Mouse (Mus musculus): Measurements from ENCODE around the gene Edar. TPM values are rescaled to one million over a fixed set of nuclear protein-coding genes. Genes with fewer than 3 reads are reported as not detected.

Gene Edar
- polyA plus RNA-seq, 1 experiment: 0.44 TPM

- Histone ChIP-seq H3K4me1 (ENCODE audit: control insufficient read depth, insufficient read depth, low read length) (no peaks in the 10 kb centered on the region), H3K27ac (ENCODE audit: control insufficient read depth, insufficient read depth, low read depth, low read length) (no peak overlapping the region), H3K4me3 (ENCODE audit: control insufficient read depth, low read depth, low read length) (no peak overlapping the region), H3K27me3 (ENCODE audit: control insufficient read depth, insufficient read depth, low read length) (no peaks in the 10 kb centered on the region), H3K36me3 (ENCODE audit: control insufficient read depth, insufficient read depth, low read length) (no peaks in the 10 kb centered on the region)
- TF ChIP-seq POLR2A (IDR thresholded peaks at IDR 0.05; ENCODE audit: control insufficient read depth, low read depth, low read length): no peak
- no peak for TF ChIP-seq CTCF (IDR thresholded peaks at IDR 0.05; ENCODE audit: control insufficient read depth, insufficient read depth, insufficient replicate concordance, low read depth, low read length)
Measured at GRCm38 (mm10) chr10:58601431-58601901, 74.0 kb downstream of the Edar start.

GRCm38 (mm10) chr10:58600983-58601382 lies 74.5 kb downstream of the Edar start:
- no peaks in the 10 kb centered on the region for H3K36me3 ChIP-seq (ENCODE audit: control insufficient read depth, insufficient read depth, low read length)
- no peaks in the 10 kb centered on the region for H3K4me1 ChIP-seq (ENCODE audit: control insufficient read depth, insufficient read depth, low read length)
- no peaks in the 10 kb centered on the region for H3K27me3 ChIP-seq (ENCODE audit: control insufficient read depth, insufficient read depth, low read length)
- TF ChIP-seq CTCF (IDR thresholded peaks at IDR 0.05; ENCODE audit: control insufficient read depth, insufficient read depth, insufficient replicate concordance, low read depth, low read length) (no peak), POLR2A (IDR thresholded peaks at IDR 0.05; ENCODE audit: control insufficient read depth, low read depth, low read length) (no peak)
- H3K27ac ChIP-seq (ENCODE audit: control insufficient read depth, insufficient read depth, low read depth, low read length): no peak overlapping the region
- H3K4me3 ChIP-seq (ENCODE audit: control insufficient read depth, low read depth, low read length): no peak overlapping the region

DNA sequence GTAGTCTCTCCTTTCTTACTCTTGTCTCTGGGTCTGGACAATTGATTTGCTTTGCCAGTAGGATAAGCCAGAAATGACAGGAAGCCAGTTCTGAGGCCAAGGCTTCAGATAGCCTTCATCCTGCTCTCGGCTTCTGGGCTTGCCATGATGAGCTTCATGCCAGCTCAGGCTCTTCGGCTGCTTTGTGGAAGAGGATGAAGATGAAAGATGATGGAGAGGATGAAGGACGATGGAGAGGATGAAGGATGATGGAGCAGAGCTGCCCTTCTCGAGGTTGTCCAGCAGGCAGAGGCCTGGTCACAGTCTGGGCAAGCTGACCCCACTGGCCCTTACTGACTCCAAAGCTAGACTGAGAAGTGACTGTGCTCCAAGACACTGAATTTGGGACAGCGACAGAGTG lies 75.3 kb downstream of the Edar start:
- no peaks in the 10 kb centered on the region for H3K36me3 ChIP-seq (ENCODE audit: control insufficient read depth, insufficient read depth, low read length)
- H3K4me3 ChIP-seq (ENCODE audit: control insufficient read depth, low read depth, low read length): no peak overlapping the region
- H3K4me1 ChIP-seq (ENCODE audit: control insufficient read depth, insufficient read depth, low read length): no peaks in the 10 kb centered on the region
- no peak overlapping the region for H3K27ac ChIP-seq (ENCODE audit: control insufficient read depth, insufficient read depth, low read depth, low read length)
- TF ChIP-seq CTCF (IDR thresholded peaks at IDR 0.05; ENCODE audit: control insufficient read depth, insufficient read depth, insufficient replicate concordance, low read depth, low read length) (no peak), POLR2A (IDR thresholded peaks at IDR 0.05; ENCODE audit: control insufficient read depth, low read depth, low read length) (no peak)
- H3K27me3 ChIP-seq (ENCODE audit: control insufficient read depth, insufficient read depth, low read length): no peaks in the 10 kb centered on the region

DNA sequence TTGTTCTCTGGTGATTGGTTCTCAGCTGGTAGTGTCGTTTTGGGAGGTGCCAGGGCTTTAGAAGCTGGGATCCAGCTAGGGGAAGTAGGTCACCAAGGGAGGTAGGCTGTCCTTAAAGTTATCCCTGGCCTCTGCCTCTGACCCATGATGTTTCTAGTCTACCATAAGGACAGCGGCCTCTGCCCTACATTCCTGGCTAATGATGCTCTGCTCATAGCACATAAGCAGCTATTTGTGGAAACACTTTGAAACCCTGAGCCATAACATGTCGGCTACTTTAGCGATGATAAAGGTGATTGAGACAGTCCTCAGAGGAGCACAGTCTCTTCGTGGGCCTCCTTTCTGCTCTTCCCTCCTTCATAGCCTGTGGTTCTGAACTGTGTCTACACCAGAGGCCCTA lies 79.6 kb downstream of the Edar start:
- H3K36me3 ChIP-seq (ENCODE audit: control insufficient read depth, insufficient read depth, low read length): no peaks in the 10 kb centered on the region
- no peaks in the 10 kb centered on the region for H3K27me3 ChIP-seq (ENCODE audit: control insufficient read depth, insufficient read depth, low read length)
- no peak overlapping the region for H3K27ac ChIP-seq (ENCODE audit: control insufficient read depth, insufficient read depth, low read depth, low read length)
- no peak overlapping the region for H3K4me3 ChIP-seq (ENCODE audit: control insufficient read depth, low read depth, low read length)
- TF ChIP-seq CTCF (IDR thresholded peaks at IDR 0.05; ENCODE audit: control insufficient read depth, insufficient read depth, insufficient replicate concordance, low read depth, low read length) (no peak), POLR2A (IDR thresholded peaks at IDR 0.05; ENCODE audit: control insufficient read depth, low read depth, low read length) (no peak)
- H3K4me1 ChIP-seq (ENCODE audit: control insufficient read depth, insufficient read depth, low read length): no peaks in the 10 kb centered on the region

DNA sequence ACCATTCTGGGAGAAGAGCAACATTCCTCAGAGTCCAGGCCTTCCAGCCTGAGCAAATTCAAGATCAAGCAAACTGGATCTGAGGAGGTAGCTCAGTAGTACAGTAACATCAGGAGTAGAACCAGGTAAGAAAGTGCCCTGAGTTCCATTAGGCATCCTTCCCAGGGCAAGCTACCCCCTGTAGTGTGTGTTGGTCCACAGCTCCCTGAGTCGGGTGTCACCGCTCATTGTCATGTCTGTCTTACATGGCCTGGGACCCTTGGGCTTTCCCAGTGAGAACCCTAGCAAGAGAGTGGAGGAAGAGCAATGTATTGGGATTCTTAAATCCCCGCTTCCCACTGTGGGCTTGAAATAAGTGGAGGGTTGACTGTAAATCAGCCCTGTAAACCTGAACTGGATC lies 80.3 kb downstream of the Edar start:
- no peaks in the 10 kb centered on the region for H3K36me3 ChIP-seq (ENCODE audit: control insufficient read depth, insufficient read depth, low read length)
- no peaks in the 10 kb centered on the region for H3K27me3 ChIP-seq (ENCODE audit: control insufficient read depth, insufficient read depth, low read length)
- no peaks in the 10 kb centered on the region for H3K4me1 ChIP-seq (ENCODE audit: control insufficient read depth, insufficient read depth, low read length)
- H3K27ac ChIP-seq (ENCODE audit: control insufficient read depth, insufficient read depth, low read depth, low read length): no peak overlapping the region
- no peak overlapping the region for H3K4me3 ChIP-seq (ENCODE audit: control insufficient read depth, low read depth, low read length)
- TF ChIP-seq POLR2A (IDR thresholded peaks at IDR 0.05; ENCODE audit: control insufficient read depth, low read depth, low read length): no peak
- TF ChIP-seq CTCF (IDR thresholded peaks at IDR 0.05; ENCODE audit: control insufficient read depth, insufficient read depth, insufficient replicate concordance, low read depth, low read length): no peak

DNA sequence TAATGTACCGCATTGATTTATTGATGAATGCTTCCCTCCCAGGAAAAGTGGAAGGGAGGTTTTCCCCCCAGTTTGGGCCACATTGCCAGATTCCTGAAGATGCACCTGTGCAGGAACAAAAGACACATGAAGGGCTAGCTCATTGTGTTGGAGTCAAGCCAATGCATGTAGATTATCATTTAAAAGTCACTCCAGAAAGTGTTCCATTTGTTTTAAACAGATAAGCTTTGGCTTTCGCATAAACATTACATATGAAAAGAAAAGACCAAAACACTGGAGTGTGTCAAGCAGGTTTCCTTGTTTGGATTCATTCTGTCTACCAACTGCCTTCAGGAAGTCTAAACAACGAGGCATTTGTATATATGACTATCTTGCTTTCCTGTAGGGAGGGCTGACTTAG lies 81.0 kb downstream of the Edar start:
- TF ChIP-seq POLR2A (IDR thresholded peaks at IDR 0.05; ENCODE audit: control insufficient read depth, low read depth, low read length): no peak
- TF ChIP-seq CTCF (IDR thresholded peaks at IDR 0.05; ENCODE audit: control insufficient read depth, insufficient read depth, insufficient replicate concordance, low read depth, low read length): no peak
- H3K27me3 ChIP-seq (ENCODE audit: control insufficient read depth, insufficient read depth, low read length): no peaks in the 10 kb centered on the region
- no peak overlapping the region; the same call in 1 of the 2 replicates for H3K4me3 ChIP-seq (ENCODE audit: control insufficient read depth, low read depth, low read length)
- no peak overlapping the region for H3K27ac ChIP-seq (ENCODE audit: control insufficient read depth, insufficient read depth, low read depth, low read length)
- H3K36me3 ChIP-seq (ENCODE audit: control insufficient read depth, insufficient read depth, low read length): no peaks in the 10 kb centered on the region
- H3K4me1 ChIP-seq (ENCODE audit: control insufficient read depth, insufficient read depth, low read length): no peaks in the 10 kb centered on the region

GRCm38 (mm10) chr10:58585427-58586223 lies 89.8 kb downstream of the Edar start:
- H3K27ac ChIP-seq (ENCODE audit: control insufficient read depth, insufficient read depth, low read depth, low read length): no peak overlapping the region

More at GRCm38 (mm10) chr10:58585427-58586223, 89.8 kb downstream of the Edar start:
- no peak for TF ChIP-seq CTCF (IDR thresholded peaks at IDR 0.05; ENCODE audit: control insufficient read depth, insufficient read depth, insufficient replicate concordance, low read depth, low read length)
- TF ChIP-seq POLR2A (IDR thresholded peaks at IDR 0.05; ENCODE audit: control insufficient read depth, low read depth, low read length): no peak
- Histone ChIP-seq H3K4me1 (ENCODE audit: control insufficient read depth, insufficient read depth, low read length) (no peaks in the 10 kb centered on the region), H3K36me3 (ENCODE audit: control insufficient read depth, insufficient read depth, low read length) (no peaks in the 10 kb centered on the region), H3K27me3 (ENCODE audit: control insufficient read depth, insufficient read depth, low read length) (no peaks in the 10 kb centered on the region), H3K4me3 (ENCODE audit: control insufficient read depth, low read depth, low read length) (no peak overlapping the region)
